Mouse (Mus musculus) kidney, embryonic 16.5 days (tissue): ENCODE data around the gene Pphln1. TPM values are rescaled to one million over a fixed set of nuclear protein-coding genes. Genes with fewer than 3 reads are reported as not detected.
A peak's percentile ranks its signal among the peaks of the same experiment; 100 is the strongest.

Source experiments
- ATAC-seq: fragments of 200-750 bp; cut with Nextera tagmentation; 2 replicates; pipeline ENCODE4 v1.8.0; 2017; ENCODE audit warnings: moderate TSS enrichment; ENCODE audit not compliant: low FRiP score, low TSS enrichment
- H3K27ac ChIP-seq: fragments of 300-500 bp; sonication (generic); 2 replicates; pipeline ENCODE4 v1.5.1; 2014; ENCODE audit warnings: low read length
- H3K27me3 ChIP-seq: fragments of 300-500 bp; sonication (generic); 2 replicates; pipeline ENCODE4 v1.6.1; 2014; ENCODE audit warnings: low read length, control low read depth, mixed read lengths; ENCODE audit not compliant: insufficient read depth
- H3K36me3 ChIP-seq: fragments of 300-500 bp; sonication (generic); 2 replicates; pipeline ENCODE4 v1.6.1; 2014; ENCODE audit warnings: low read length, control low read depth, mixed read lengths; ENCODE audit not compliant: insufficient read depth
- H3K4me1 ChIP-seq: fragments of 300-500 bp; sonication (generic); 2 replicates; pipeline ENCODE4 v1.6.1; 2014; ENCODE audit warnings: low read length, control low read depth, mixed read lengths; ENCODE audit not compliant: insufficient read depth
- H3K4me2 ChIP-seq: fragments of 300-500 bp; sonication (generic); replicated peaks from 2 replicates; pipeline ENCODE4 v1.6.1; 2014; ENCODE audit warnings: low read depth, low read length
- H3K4me3 ChIP-seq: fragments of 300-500 bp; sonication (generic); 2 replicates; pipeline ENCODE4 v1.5.1; 2014; ENCODE audit warnings: mild to moderate bottlenecking, low read length
- H3K9ac ChIP-seq: fragments of 300-500 bp; sonication (generic); replicated peaks from 2 replicates; pipeline ENCODE4 v1.6.1; 2014; ENCODE audit warnings: low read length
- H3K9me3 ChIP-seq: fragments of 300-500 bp; sonication (generic); 2 replicates; pipeline ENCODE4 v1.6.1; 2016; ENCODE audit warnings: low read length, control low read depth
- WGBS: fragments of 180-500 bp; shearing (Covaris S2); extraction: QIAGEN DNeasy Blood & Tissue Kit; methylation state at CpG from one replicate; pipeline ENCODE4 v1.1.7; 2014; 5-methylcytosine and 5-hydroxymethylcytosine counted together
- polyA plus RNA-seq: library from polyadenylated mRNA; unstranded; fragments of >200 nt; fragmentation: Nextera tagmentation; extraction: Ambion mirVana; gene quantifications from 2 replicates; pipeline ENCODE4 v1.2.1, GENCODE M21; 2015

Pphln1 gene
- polyA plus RNA-seq, 1 experiment from 2014 or later = 41.3 TPM

DNA sequence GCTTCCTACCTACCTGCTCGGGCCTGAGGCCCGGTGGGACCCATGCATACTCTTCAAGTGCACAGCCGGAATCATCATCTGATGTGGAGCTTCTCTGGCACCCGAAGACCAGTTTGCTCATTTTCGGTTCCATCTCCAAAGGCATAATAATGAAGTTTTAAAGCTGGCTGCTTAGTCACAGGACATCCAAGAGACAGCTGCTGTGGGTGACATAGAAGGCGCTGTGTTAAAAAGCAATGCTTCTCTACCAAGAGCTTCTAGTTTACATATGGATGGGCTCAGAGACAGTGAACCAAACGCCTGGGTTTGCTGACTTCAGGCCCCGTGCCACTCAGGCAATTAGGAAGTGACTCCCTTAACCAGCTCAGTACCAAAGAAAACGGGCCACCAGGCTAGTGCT lies 114.3 kb downstream of the Pphln1 start:
- Histone ChIP-seq H3K4me1 (peaks cover 43% of the 10 kb centered on the region), H3K4me2 (no peak overlapping the region), H3K9me3 (no peaks in the 10 kb centered on the region), H3K36me3 (peaks cover 22% of the 10 kb centered on the region), H3K9ac (no peak overlapping the region), H3K27ac (no peak overlapping the region), H3K4me3 (no peak overlapping the region), H3K27me3 (no peaks in the 10 kb centered on the region)
- WGBS = 41% methylated on average over 9 of the region's 9 CpGs
- no peak for ATAC-seq

- Histone ChIP-seq H3K4me2 (peak overlapping the region; percentile 38; the same call in 1 of the 2 replicates), H3K4me1 (peaks cover 52% of the 10 kb centered on the region), H3K9me3 (no peaks in the 10 kb centered on the region), H3K27me3 (no peaks in the 10 kb centered on the region), H3K36me3 (peaks cover 7% of the 10 kb centered on the region; the same call in 1 of the 2 replicates), H3K9ac (peak overlapping the region; percentile 45; the same call in 1 of the 2 replicates), H3K4me3 (peak overlapping the region; percentile 30), H3K27ac (peak overlapping the region; percentile 50; the same call in 1 of the 2 replicates)
- peak; percentile 47 for ATAC-seq
- WGBS = 17% methylated on average over 10 of the region's 10 CpGs
Observed at GRCm38 (mm10) chr15:93513939-93514341, 115.8 kb downstream of the Pphln1 start.

GRCm38 (mm10) chr15:93515316-93515715 lies 117.2 kb downstream of the Pphln1 start:
- Histone ChIP-seq H3K27me3 (no peaks in the 10 kb centered on the region), H3K36me3 (no peaks in the 10 kb centered on the region), H3K27ac (peak overlapping the region; percentile 47; the same call in 1 of the 2 replicates), H3K4me1 (peaks cover 58% of the 10 kb centered on the region), H3K4me2 (no peak overlapping the region), H3K9me3 (no peaks in the 10 kb centered on the region), H3K4me3 (no peak overlapping the region), H3K9ac (no peak overlapping the region)
- 66% methylated on average over 9 of the region's 9 CpGs for WGBS
- ATAC-seq = no peak

DNA sequence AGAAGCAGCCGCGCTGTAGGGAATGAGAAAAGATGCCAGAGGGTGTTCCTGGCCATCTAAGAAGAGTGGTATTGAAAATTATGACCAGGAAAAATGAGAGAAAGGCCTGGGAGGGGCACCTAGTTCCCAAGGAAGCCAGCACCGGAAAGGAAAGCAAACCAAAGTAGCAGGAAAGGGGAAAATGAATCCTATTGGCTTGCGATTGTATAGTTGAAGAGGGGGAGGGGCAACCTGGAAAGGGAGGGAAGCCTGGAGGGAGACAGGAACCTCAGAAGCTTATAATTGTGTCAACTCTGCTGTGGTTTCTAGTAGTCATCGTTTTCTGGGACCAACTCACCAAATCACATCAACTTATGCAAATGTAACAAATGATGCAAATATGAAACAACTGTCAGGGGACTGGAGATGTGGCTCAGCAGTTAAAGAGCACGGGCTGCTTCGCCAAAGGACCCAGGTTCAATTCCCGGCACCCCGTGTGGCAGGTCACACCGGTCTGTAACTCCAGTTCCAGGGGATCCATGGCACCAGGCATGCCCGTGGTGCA lies 118.9 kb downstream of the Pphln1 start:
- Histone ChIP-seq H3K9me3 (no peaks in the 10 kb centered on the region), H3K36me3 (no peaks in the 10 kb centered on the region), H3K27me3 (peaks cover 4% of the 10 kb centered on the region; the same call in 1 of the 2 replicates), H3K4me2 (peak overlapping the region; percentile 90; the same call in 1 of the 2 replicates), H3K4me1 (peaks cover 62% of the 10 kb centered on the region), H3K27ac (peak overlapping the region; percentile 89; the same call in 1 of the 2 replicates), H3K4me3 (no peak overlapping the region), H3K9ac (peak overlapping the region; percentile 86; the same call in 1 of the 2 replicates)
- 77% methylated on average over 11 of the region's 11 CpGs for WGBS
- ATAC-seq = no peak

DNA sequence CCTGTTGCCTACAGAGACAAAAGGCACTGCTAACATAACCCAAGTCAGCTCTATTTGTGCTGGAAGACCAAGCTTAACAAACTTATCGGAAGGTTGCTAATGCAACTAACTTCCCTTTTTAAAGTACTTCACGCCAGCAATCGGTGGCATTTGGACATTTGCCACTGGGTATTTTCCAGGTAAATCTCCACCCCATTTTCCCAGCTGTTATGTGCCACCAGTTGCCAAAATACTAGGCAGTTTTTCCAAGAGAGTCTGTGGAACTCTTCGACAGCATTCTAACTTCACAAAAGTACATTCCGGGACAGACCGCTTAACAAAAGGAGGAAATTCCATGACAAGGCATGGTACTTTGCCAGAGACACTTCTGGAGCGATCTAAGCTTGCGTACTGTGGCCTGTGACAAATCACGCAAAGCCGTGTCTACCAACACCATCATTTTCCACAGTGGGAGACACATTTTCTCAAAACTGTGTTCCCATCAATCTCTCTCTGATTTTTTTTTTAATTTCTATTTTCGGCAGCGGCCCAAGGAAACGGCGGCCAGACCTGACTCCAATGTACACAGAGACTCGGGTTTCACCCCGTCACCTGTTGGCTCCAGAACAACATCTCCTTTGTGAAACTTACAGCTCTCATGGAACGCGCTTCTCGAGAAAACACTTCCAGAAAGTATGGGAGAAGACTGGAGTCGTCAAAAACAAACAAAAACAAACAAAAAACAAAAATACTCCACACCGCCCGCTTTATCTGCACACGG lies 120.2 kb downstream of the Pphln1 start:
- H3K4me1 ChIP-seq = peaks cover 50% of the 10 kb centered on the region
- peak; percentile 16; the same call in 1 of the 2 replicates for ATAC-seq
- WGBS = 4% methylated on average over 23 of the region's 23 CpGs

DNA sequence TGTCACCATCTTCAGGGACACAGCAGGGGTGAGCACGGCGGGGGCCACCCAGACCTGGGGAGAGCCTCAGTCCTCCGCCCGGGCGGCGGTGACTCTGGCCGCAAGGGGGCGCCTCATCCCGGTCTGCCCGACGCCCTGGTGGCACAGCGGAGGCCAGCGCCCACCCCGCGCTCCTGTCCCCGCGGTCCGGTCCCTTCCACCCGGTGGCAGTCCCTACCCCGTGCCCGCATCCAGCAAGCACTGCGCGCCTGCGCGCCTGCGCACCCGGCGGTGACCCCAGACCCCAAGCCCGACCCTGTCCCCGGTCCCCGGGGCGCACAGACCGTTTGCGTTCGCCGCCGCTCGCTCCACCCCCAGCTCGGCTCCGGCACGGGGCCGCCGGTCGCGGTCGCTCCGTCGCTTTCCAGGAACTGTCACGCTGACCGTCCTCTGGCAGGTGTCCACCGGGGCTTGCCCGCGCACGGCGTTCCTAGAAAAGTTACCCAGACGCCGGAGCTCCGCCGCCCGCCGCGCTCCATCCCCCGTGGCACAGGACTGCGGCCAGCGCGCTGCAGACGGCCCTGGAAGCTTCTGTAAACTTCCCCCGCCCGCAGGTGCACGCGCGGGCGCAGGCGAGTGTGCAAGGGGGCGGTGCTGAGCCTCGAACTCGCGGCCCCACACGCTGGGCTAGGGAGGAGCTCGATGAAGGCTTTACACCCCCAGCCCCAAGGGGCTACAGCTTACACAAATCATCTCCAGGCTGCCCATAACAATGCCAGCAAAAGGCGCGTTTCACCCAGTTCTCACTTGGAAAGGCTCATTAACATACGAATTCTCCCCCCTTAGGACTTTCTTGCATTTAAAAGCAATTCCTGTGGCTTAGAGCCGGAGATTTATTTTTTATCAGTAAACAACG lies 121.0 kb downstream of the Pphln1 start:
- peak overlapping the region; percentile 82 for H3K4me3 ChIP-seq
- H3K27me3 ChIP-seq = peaks cover 4% of the 10 kb centered on the region; the same call in 1 of the 2 replicates
- peak; percentile 92 for ATAC-seq
- H3K9ac ChIP-seq = peak overlapping the region; percentile 86
- H3K4me1 ChIP-seq = peaks cover 42% of the 10 kb centered on the region
- H3K9me3 ChIP-seq = no peaks in the 10 kb centered on the region
- peak overlapping the region; percentile 89 for H3K27ac ChIP-seq
- H3K36me3 ChIP-seq = no peaks in the 10 kb centered on the region
- H3K4me2 ChIP-seq = peak overlapping the region; percentile 90
- under 1% methylated on average over 85 of the region's 85 CpGs for WGBS

More for the DNA sequence above, 120.2 kb downstream of the Pphln1 start:
- Histone ChIP-seq H3K9ac (peak overlapping the region; percentile 86), H3K27ac (peak overlapping the region; percentile 89), H3K36me3 (no peaks in the 10 kb centered on the region), H3K4me3 (peak overlapping the region; percentile 82), H3K27me3 (peaks cover 4% of the 10 kb centered on the region; the same call in 1 of the 2 replicates), H3K9me3 (no peaks in the 10 kb centered on the region), H3K4me2 (peak overlapping the region; percentile 90)

- Histone ChIP-seq H3K9ac (peak overlapping the region; percentile 86), H3K4me3 (peak overlapping the region; percentile 82), H3K4me2 (peak overlapping the region; percentile 90), H3K36me3 (no peaks in the 10 kb centered on the region), H3K27ac (peak overlapping the region; percentile 89), H3K27me3 (peaks cover 4% of the 10 kb centered on the region; the same call in 1 of the 2 replicates), H3K9me3 (no peaks in the 10 kb centered on the region), H3K4me1 (peaks cover 34% of the 10 kb centered on the region)
- no peak for ATAC-seq
- 14% methylated on average over 17 of the region's 17 CpGs for WGBS
Observed at GRCm38 (mm10) chr15:93519836-93520826, 122.0 kb downstream of the Pphln1 start.

DNA sequence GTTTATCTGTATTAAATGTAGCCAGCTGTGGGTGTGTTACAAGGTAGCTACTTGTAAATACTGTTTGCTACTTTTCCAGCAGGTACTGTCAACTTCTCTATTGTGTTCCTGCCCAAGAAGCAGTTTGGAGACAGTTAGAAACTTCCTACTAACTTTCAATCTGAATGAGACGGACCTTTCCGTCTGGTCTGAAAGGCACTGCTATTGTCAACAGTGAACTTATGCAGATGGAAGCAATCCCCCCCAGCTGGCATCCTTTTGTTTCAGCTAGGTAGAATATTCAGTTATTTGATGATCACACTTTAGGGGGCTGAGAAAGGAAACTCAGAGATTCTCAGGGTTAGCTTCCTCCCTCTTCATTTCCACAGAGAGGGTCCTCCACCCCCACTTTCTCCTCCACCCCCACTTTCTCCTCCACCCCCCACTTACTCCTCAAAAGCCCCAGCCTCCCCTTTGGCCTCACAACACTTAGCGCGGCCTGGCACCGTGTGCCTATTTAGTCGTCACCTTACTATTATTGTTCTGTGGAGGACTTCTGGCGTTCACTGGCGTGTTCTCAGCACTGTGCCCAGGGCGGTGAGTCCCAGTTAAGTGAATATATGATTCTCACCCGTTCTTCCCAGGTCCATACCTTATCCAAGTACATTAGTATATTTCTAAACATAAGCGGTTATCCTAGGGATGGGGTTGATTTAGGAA lies 123.1 kb downstream of the Pphln1 start:
- Histone ChIP-seq H3K9ac (0 out of 2 replicates have a peak overlapping the region, but pooled peaks have one; percentile 9), H3K27ac (no peak overlapping the region), H3K36me3 (no peaks in the 10 kb centered on the region), H3K4me3 (no peak overlapping the region), H3K4me1 (peaks cover 28% of the 10 kb centered on the region), H3K9me3 (no peaks in the 10 kb centered on the region), H3K4me2 (no peak overlapping the region), H3K27me3 (peaks cover 4% of the 10 kb centered on the region; the same call in 1 of the 2 replicates)
- ATAC-seq = no peak
- 73% methylated on average over 11 of the region's 11 CpGs for WGBS
